Mouse (Mus musculus) limb, embryonic 14.5 days (tissue): Measurements from ENCODE around the gene Tpmt. TPM values are rescaled to one million over a fixed set of nuclear protein-coding genes. Genes with fewer than 3 reads are reported as not detected.

Experiments
- ATAC-seq: fragments of 200-750 bp; cut with Nextera tagmentation; 2 replicates; pipeline ENCODE4 v1.8.0; 2017; ENCODE audit warnings: low read depth, moderate number of reproducible peaks, moderate TSS enrichment; ENCODE audit not compliant: low FRiP score
- DNase-seq: peaks from one replicate; pipeline ENCODE4 v3.0.0-alpha.2; 2015; ENCODE audit warnings: low spot score
- H3K27ac ChIP-seq: fragments of 300-500 bp; sonication (generic); replicated peaks from 2 replicates; pipeline ENCODE4 v1.5.1; 2014; ENCODE audit warnings: low read depth, mild to moderate bottlenecking, low read length, moderate library complexity, mixed read lengths
- H3K27me3 ChIP-seq: fragments of 300-500 bp; sonication (generic); 2 replicates; pipeline ENCODE4 v1.6.1; 2014; ENCODE audit warnings: low read length, mixed read lengths; ENCODE audit not compliant: control insufficient read depth, insufficient read depth
- H3K36me3 ChIP-seq: fragments of 300-500 bp; sonication (generic); 2 replicates; pipeline ENCODE4 v1.6.1; 2014; ENCODE audit warnings: mild to moderate bottlenecking, low read length, moderate library complexity, mixed read lengths; ENCODE audit not compliant: control insufficient read depth, insufficient read depth
- H3K4me1 ChIP-seq: fragments of 300-500 bp; sonication (generic); 2 replicates; pipeline ENCODE4 v1.6.1; 2014; ENCODE audit warnings: antibody characterized with exemption, low read length, mixed read lengths; ENCODE audit not compliant: control insufficient read depth, insufficient read depth
- H3K4me2 ChIP-seq: fragments of 300-500 bp; sonication (generic); replicated peaks from 2 replicates; pipeline ENCODE4 v1.6.1; 2014; ENCODE audit warnings: low read depth, mild to moderate bottlenecking, low read length, moderate library complexity; ENCODE audit not compliant: severe bottlenecking
- H3K4me3 ChIP-seq: fragments of 300-500 bp; sonication (generic); replicated peaks from 2 replicates; pipeline ENCODE4 v1.5.1; 2014; ENCODE audit warnings: low read length
- H3K9ac ChIP-seq: fragments of 300-500 bp; sonication (generic); 2 replicates; pipeline ENCODE4 v1.6.1; 2014; ENCODE audit warnings: mild to moderate bottlenecking, low read depth, low read length, moderate library complexity; ENCODE audit not compliant: severe bottlenecking
- H3K9me3 ChIP-seq: fragments of 300-500 bp; sonication (generic); 2 replicates; pipeline ENCODE4 v1.6.1; 2016; ENCODE audit warnings: low read length; ENCODE audit not compliant: control insufficient read depth
- POLR2A ChIP-seq: fragments of 200-500 bp; IDR thresholded peaks from 2 replicates; pipeline ENCODE4 v1.8.0; 2012; ENCODE audit warnings: inconsistent platforms, mild to moderate bottlenecking, moderate library complexity, borderline replicate concordance; ENCODE audit not compliant: insufficient read depth, insufficient read length; ENCODE audit errors: extremely low read depth
- WGBS: fragments of 180-500 bp; shearing (Covaris S2); extraction: QIAGEN DNeasy Blood & Tissue Kit; methylation state at CpG from one replicate; pipeline ENCODE4 v1.1.7; 2014; 5-methylcytosine and 5-hydroxymethylcytosine counted together
- polyA plus RNA-seq, 2 experiments: library from polyadenylated mRNA; depleted of rRNA in 1 of 2; stranded (reverse) in 1 of 2; unstranded in 1 of 2; fragments of >200 nt; fragmentation: Nextera tagmentation in 1 of 2; extraction: Ambion mirVana in 1 of 2; gene quantifications; 2 replicates each; pipeline versions ENCODE4 v1.2.1 to v1.2.3; 2012 to 2014

Gene Tpmt
- polyA plus RNA-seq, 2 experiments, result 13.0 to 17.3 TPM

DNA sequence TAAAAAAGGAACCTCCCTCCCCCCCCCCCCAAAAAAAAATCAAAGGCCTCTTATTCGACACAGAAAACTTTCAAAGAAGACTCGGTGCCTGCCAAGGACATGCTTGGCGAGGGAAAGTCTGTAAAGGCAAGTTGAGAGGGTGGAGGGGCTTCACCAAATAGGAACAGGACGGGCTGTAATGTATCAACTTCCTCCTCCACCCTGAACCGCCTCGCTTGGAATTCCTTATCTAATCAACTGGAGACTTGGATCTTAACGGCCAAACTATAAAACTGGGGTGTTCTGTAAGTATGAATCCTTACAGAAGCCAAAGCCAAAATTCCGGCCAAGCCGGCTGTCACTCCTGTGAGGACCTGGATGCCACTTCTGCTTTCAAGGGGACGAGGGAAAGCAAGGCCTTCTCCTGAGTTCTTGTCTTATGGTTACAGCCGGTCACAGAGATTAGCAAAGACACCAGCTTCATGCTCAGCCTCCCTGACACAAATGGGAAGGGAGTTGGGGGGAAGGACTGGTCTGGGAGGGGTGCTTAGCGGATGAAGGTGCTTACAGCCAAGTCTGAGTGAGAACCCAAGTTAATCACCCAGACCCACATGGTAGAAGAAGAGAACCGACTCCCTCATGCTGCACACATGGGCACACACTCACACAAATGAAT lies 64.6 kb downstream of the Tpmt start:
- Histone ChIP-seq H3K4me1 (peaks cover 2% of the 10 kb centered on the region; the same call in 1 of the 2 replicates), H3K27me3 (no peaks in the 10 kb centered on the region), H3K36me3 (no peaks in the 10 kb centered on the region), H3K4me3 (no peak overlapping the region), H3K9ac (no peak overlapping the region), H3K4me2 (no peak overlapping the region), H3K9me3 (no peaks in the 10 kb centered on the region), H3K27ac (no peak overlapping the region)
- WGBS, result 44% methylated on average over 13 of the region's 13 CpGs
- DNase-seq, result no peak
- no peak for TF ChIP-seq POLR2A
- ATAC-seq, result no peak

DNA sequence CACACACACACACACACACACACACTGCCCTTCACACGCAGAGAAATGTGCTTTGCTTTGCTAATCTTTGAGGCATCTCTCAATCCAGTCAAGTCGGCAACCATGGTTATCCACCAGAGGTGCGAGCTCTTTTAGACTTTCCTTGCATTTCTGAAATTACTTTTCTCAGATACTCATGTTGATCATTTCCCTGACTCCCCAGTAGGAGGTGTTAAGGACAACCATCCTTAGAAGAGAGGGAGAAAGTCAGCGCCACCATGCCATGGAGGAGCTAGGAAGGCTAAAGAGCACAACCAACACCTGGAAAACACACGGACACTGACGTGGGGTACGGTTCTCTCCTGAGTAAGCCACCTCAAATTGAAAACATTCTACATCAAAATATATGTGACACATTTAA lies 68.0 kb downstream of the Tpmt start:
- no peak for TF ChIP-seq POLR2A
- H3K4me1 ChIP-seq, result peaks cover 2% of the 10 kb centered on the region; the same call in 1 of the 2 replicates
- no peaks in the 10 kb centered on the region for H3K27me3 ChIP-seq
- no peaks in the 10 kb centered on the region for H3K36me3 ChIP-seq
- DNase-seq, result no peak
- 89% methylated on average over 7 of the region's 7 CpGs for WGBS
- no peak for ATAC-seq
- H3K4me2 ChIP-seq, result no peak overlapping the region
- H3K27ac ChIP-seq, result no peak overlapping the region
- no peaks in the 10 kb centered on the region for H3K9me3 ChIP-seq
- H3K4me3 ChIP-seq, result no peak overlapping the region
- H3K9ac ChIP-seq, result no peak overlapping the region

DNA sequence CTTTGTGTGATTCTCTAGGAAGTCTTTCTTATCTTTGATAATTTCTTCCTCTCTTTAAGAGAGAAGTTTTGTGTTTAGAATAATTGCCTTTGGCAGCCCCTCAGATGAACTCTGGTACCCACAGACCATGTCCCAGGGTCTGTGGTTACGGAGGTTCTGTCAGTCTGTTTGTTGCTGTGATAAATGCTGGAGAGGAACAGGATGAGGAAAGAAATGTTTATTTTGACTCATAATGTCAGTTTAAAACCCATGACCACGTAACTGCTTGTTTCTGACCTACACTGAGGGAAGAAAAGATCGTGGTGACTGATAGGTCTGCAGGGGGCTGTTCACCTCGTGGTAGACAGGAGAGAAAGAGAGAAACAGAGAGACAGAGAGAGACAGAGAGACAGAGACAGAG lies 68.6 kb downstream of the Tpmt start:
- DNase-seq (no peak), ATAC-seq (no peak)
- no peaks in the 10 kb centered on the region for H3K27me3 ChIP-seq
- H3K4me3 ChIP-seq, result no peak overlapping the region
- H3K36me3 ChIP-seq, result no peaks in the 10 kb centered on the region
- peaks cover 2% of the 10 kb centered on the region; the same call in 1 of the 2 replicates for H3K4me1 ChIP-seq
- H3K9ac ChIP-seq, result no peak overlapping the region
- WGBS, result 61% methylated on average over 4 of the region's 4 CpGs
- no peak overlapping the region for H3K27ac ChIP-seq
- H3K9me3 ChIP-seq, result no peaks in the 10 kb centered on the region
- no peak overlapping the region for H3K4me2 ChIP-seq
- TF ChIP-seq POLR2A, result no peak

DNA sequence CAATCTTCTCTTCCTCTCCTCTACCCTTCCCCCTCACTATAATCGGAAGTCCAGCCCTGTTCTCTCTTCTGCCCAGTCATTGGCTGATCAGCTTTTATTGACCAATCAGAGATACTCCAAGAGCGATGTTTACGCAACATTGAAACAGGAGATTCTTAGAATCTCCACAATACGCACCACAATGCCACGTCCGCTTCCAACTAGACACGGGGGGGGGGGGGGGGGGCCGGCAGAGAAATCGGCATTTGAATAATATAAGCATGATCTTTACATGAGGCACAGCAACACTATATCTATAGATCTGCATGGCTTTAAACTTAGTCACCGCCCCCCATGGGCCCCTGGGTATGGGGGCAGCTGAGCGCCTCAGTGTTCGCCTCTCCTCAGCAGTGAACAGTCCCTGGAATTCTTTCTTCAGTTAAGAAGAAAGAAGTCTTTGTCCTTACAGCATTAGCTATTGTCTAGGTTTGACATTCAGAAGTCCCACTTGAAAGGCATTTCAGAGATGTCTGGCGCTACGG lies 69.4 kb downstream of the Tpmt start:
- Histone ChIP-seq H3K27me3 (no peaks in the 10 kb centered on the region), H3K4me1 (peaks cover 2% of the 10 kb centered on the region; the same call in 1 of the 2 replicates), H3K27ac (no peak overlapping the region), H3K36me3 (no peaks in the 10 kb centered on the region), H3K4me2 (no peak overlapping the region), H3K9ac (no peak overlapping the region), H3K4me3 (no peak overlapping the region), H3K9me3 (no peaks in the 10 kb centered on the region)
- ATAC-seq (no peak), DNase-seq (no peak)
- WGBS, result 65% methylated on average over 14 of the region's 14 CpGs
- TF ChIP-seq POLR2A, result no peak

Other genes with a start within 250 kb of the Tpmt start
- 28.7 and 29.5 TPM in 2 replicates for gene Kif13a, start 114.9 kb downstream of the Tpmt start, polyA plus RNA-seq (2012; rRNA removed)
- gene Kif13a, start 114.9 kb downstream of the Tpmt start, polyA plus RNA-seq (2014; fragmentation: Nextera tagmentation; extraction: Ambion mirVana), result 27.6 and 31.1 TPM in 2 replicates
- 3.1 and 3.4 TPM in 2 replicates for gene Nhlrc1, start 29.9 kb downstream of the Tpmt start, polyA plus RNA-seq (2012; rRNA removed)
- 4.3 and 4.5 TPM in 2 replicates for gene Nhlrc1, start 29.9 kb downstream of the Tpmt start, polyA plus RNA-seq (2014; fragmentation: Nextera tagmentation; extraction: Ambion mirVana)
- gene Kdm1b, start 1.2 kb downstream of the Tpmt start, polyA plus RNA-seq (2012; rRNA removed), result 10.8 and 11.8 TPM in 2 replicates
- 12.8 and 15.9 TPM in 2 replicates for gene Kdm1b, start 1.2 kb downstream of the Tpmt start, polyA plus RNA-seq (2014; fragmentation: Nextera tagmentation; extraction: Ambion mirVana)
- gene Dek, start 61.5 kb upstream of the Tpmt start, polyA plus RNA-seq (2012; rRNA removed), result 106 and 126 TPM in 2 replicates
- 232 and 260 TPM in 2 replicates for gene Dek, start 61.5 kb upstream of the Tpmt start, polyA plus RNA-seq (2014; fragmentation: Nextera tagmentation; extraction: Ambion mirVana)
- 5.7 and 5.9 TPM in 2 replicates for gene Rnf144b, start 77.9 kb upstream of the Tpmt start, polyA plus RNA-seq (2012; rRNA removed)
- gene Rnf144b, start 77.9 kb upstream of the Tpmt start, polyA plus RNA-seq (2014; fragmentation: Nextera tagmentation; extraction: Ambion mirVana), result 5.2 and 5.8 TPM in 2 replicates